Mouse (Mus musculus) cerebellum, adult 2 months (tissue): ENCODE measurements around the gene Hoxd13. TPM values are rescaled to one million over a fixed set of nuclear protein-coding genes. Genes with fewer than 3 reads are reported as not detected.

Experiments
- DNase-seq, 2 experiments: peaks; one replicate each; pipeline ENCODE4 v3.0.0; 2021
- H3K27ac ChIP-seq: fragments of 200-500 bp; 2 replicates; pipeline ENCODE4 v1.5.1; 2012; ENCODE audit warnings: low read length, control low read depth, inconsistent platforms; ENCODE audit not compliant: insufficient read depth
- H3K27me3 ChIP-seq: fragments of 200-500 bp; 2 replicates; pipeline ENCODE4 v1.6.1; 2012; ENCODE audit warnings: inconsistent platforms, mild to moderate bottlenecking, low read length, moderate library complexity; ENCODE audit not compliant: control insufficient read depth, insufficient read depth
- H3K4me1 ChIP-seq: fragments of 200-500 bp; 2 replicates; pipeline ENCODE4 v1.6.1; 2011; ENCODE audit warnings: low read length; ENCODE audit not compliant: control insufficient read depth, insufficient read depth
- H3K4me3 ChIP-seq: fragments of 200-500 bp; replicated peaks from 2 replicates; pipeline ENCODE3; 2011; ENCODE audit warnings: mild to moderate bottlenecking, low read depth, low read length, control low read depth; ENCODE audit not compliant: insufficient read depth
- CTCF ChIP-seq: fragments of 200-500 bp; IDR thresholded peaks from 2 replicates; pipeline ENCODE4 v1.5.1; 2011; ENCODE audit warnings: low read depth, mild to moderate bottlenecking, control low read depth, low read length, moderate library complexity, borderline replicate concordance; ENCODE audit not compliant: insufficient read depth
- POLR2A ChIP-seq: fragments of 200-500 bp; IDR thresholded peaks from 2 replicates; pipeline ENCODE4 v1.6.1; 2011; ENCODE audit warnings: low read length, control low read depth, borderline replicate concordance; ENCODE audit not compliant: insufficient read depth
- WGBS: fragments of 180-500 bp; shearing (Covaris S2); methylation state at CpG from one replicate; pipeline ENCODE4 v1.1.7; 2018; 5-methylcytosine and 5-hydroxymethylcytosine counted together
- polyA plus RNA-seq: library from polyadenylated mRNA; depleted of rRNA; stranded (reverse); fragments of >200 nt; gene quantifications from 2 replicates; pipeline ENCODE4 v1.2.3, GENCODE M21; 2012

The Hoxd13 gene
- polyA plus RNA-seq, 1 experiment: 0.10 TPM

- H3K4me1 ChIP-seq: no peaks in the 10 kb centered on the region
- no peak within 1 kb of the TSS for H3K27ac ChIP-seq
- TF ChIP-seq POLR2A (no peak), CTCF (no peak)
- no peak for DNase-seq
- no peak within 1 kb of the TSS for H3K4me3 ChIP-seq
- peaks cover 6% of the 10 kb centered on the region; the same call in 1 of the 2 replicates for H3K27me3 ChIP-seq
- WGBS: 4% methylated on average over 47 of the region's 47 CpGs
These were observed 7.0 kb downstream of the Hoxd13 start, which contains the start of gene Hoxd12 for GRCm38 (mm10) chr2:74674881-74675665. Gene Hoxd12, plus strand, starts transcription at chr2:74675013.

- H3K27ac ChIP-seq: no peak overlapping the region
- H3K4me3 ChIP-seq: no peak overlapping the region
- WGBS: 4% methylated on average over 23 of the region's 24 CpGs
- H3K27me3 ChIP-seq: peaks cover 8% of the 10 kb centered on the region; the same call in 1 of the 2 replicates
- no peaks in the 10 kb centered on the region for H3K4me1 ChIP-seq
- DNase-seq: no peak
- TF ChIP-seq CTCF: no peak
- no peak for TF ChIP-seq POLR2A
These were observed 7.7 kb downstream of the Hoxd13 start for GRCm38 (mm10) chr2:74675666-74676282.

- WGBS: 3% methylated on average over 9 of the region's 9 CpGs
- DNase-seq: no peak
- Histone ChIP-seq H3K27me3 (peaks cover 8% of the 10 kb centered on the region; the same call in 1 of the 2 replicates), H3K4me1 (no peaks in the 10 kb centered on the region), H3K4me3 (no peak overlapping the region), H3K27ac (no peak overlapping the region)
- no peak for TF ChIP-seq POLR2A
- no peak for TF ChIP-seq CTCF
These were observed 8.4 kb downstream of the Hoxd13 start for GRCm38 (mm10) chr2:74676376-74677052.

- no peaks in the 10 kb centered on the region for H3K4me1 ChIP-seq
- DNase-seq: no peak
- TF ChIP-seq CTCF (no peak), POLR2A (no peak)
- H3K27ac ChIP-seq: no peak overlapping the region
- WGBS: 11% methylated on average over 2 of the region's 2 CpGs
- no peak overlapping the region for H3K4me3 ChIP-seq
- peaks cover 8% of the 10 kb centered on the region; the same call in 1 of the 2 replicates for H3K27me3 ChIP-seq
These were observed 9.0 kb downstream of the Hoxd13 start for GRCm38 (mm10) chr2:74677106-74677505.

- TF ChIP-seq CTCF: no peak
- TF ChIP-seq POLR2A: no peak
- DNase-seq: no peak
- whole genome bisulfite sequencing: 2% methylated on average over 15 of the region's 15 CpGs
- peaks cover 16% of the 10 kb centered on the region; the same call in 1 of the 2 replicates for H3K27me3 ChIP-seq
- no peak within 1 kb of the TSS for H3K27ac ChIP-seq
- H3K4me1 ChIP-seq: no peaks in the 10 kb centered on the region
- no peak within 1 kb of the TSS for H3K4me3 ChIP-seq
These were observed 10.9 kb downstream of the Hoxd13 start, which contains the start of gene Hoxd11 for GRCm38 (mm10) chr2:74678891-74679595. Gene Hoxd11, plus strand, starts transcription at chr2:74679557.

GRCm38 (mm10) chr2:74679596-74679971, 11.5 kb downstream of the Hoxd13 start:
- no peak overlapping the region for H3K27ac ChIP-seq
- WGBS: 3% methylated on average over 26 of the region's 26 CpGs
- TF ChIP-seq POLR2A (no peak), CTCF (no peak)
- H3K4me3 ChIP-seq: no peak overlapping the region
- no peaks in the 10 kb centered on the region for H3K4me1 ChIP-seq
- peaks cover 17% of the 10 kb centered on the region; the same call in 1 of the 2 replicates for H3K27me3 ChIP-seq
- no peak for DNase-seq

GRCm38 (mm10) chr2:74679980-74680379, 11.9 kb downstream of the Hoxd13 start:
- TF ChIP-seq CTCF: no peak
- no peak for TF ChIP-seq POLR2A
- DNase-seq: no peak
- Histone ChIP-seq H3K27ac (no peak overlapping the region), H3K4me3 (no peak overlapping the region), H3K4me1 (no peaks in the 10 kb centered on the region), H3K27me3 (peaks cover 17% of the 10 kb centered on the region; the same call in 1 of the 2 replicates)
- 2% methylated on average over 23 of the region's 23 CpGs for WGBS
